Mouse (Mus musculus): Measurements from ENCODE around the gene Got1. TPM values are rescaled to one million over a fixed set of nuclear protein-coding genes. Genes with fewer than 3 reads are reported as not detected.

Gene Got1
- polyA plus RNA-seq (2015; fragmentation: Nextera tagmentation; extraction: Ambion mirVana), result 189 and 233 TPM in 2 replicates

DNA sequence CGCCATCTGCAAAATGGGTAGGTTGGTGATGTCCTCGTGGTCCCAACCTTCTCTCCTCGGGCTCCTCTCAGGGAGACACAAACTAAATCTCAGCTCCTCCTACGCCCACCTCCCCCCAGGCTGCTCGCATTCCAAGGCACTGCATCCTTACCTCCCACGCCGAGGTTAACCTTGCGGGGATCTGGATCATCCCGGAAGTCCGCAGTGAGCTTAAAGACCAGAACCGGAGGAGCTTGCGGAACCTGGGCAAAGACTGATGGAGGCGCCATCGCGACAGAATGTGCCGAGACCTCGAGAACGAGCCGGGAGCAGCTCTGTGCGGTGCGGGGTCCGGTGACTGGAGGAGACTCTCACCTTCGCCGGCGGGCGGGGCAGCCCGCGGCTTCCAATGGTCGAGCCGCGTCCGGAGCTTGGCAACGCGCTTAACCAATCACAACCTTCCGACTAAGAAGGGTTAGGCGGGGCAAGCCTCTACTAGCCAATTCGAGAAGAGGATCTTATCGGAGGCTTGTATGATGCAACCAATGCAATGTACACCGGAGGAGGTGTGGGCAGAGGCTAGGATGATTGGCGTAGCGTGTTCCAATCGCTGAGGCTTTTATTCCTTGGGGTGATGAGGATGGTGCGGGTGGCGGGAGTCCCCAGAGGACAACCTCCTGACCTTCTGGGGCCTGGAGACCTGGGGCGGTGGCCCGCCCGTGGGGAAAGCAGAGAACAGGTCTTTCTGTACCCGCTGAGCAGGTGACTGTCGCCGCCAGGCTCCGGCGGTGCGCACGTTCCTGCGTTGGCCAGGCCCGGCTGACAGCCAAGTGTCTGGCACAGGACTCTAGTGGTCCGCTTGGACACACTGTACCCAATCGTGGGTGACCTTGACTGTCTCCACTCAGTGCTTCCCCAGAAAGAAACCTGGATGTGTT lies at the start of gene Got1:
TSS of gene Got1 (minus strand) at position 419 of the 917 bp plus-strand sequence.
- under 1% methylated on average over 58 of the region's 58 CpGs for WGBS
- H3K9ac ChIP-seq, result peak within 1 kb of the TSS; percentile 72
- H3K27ac ChIP-seq, result peak within 1 kb of the TSS; percentile 94

DNA sequence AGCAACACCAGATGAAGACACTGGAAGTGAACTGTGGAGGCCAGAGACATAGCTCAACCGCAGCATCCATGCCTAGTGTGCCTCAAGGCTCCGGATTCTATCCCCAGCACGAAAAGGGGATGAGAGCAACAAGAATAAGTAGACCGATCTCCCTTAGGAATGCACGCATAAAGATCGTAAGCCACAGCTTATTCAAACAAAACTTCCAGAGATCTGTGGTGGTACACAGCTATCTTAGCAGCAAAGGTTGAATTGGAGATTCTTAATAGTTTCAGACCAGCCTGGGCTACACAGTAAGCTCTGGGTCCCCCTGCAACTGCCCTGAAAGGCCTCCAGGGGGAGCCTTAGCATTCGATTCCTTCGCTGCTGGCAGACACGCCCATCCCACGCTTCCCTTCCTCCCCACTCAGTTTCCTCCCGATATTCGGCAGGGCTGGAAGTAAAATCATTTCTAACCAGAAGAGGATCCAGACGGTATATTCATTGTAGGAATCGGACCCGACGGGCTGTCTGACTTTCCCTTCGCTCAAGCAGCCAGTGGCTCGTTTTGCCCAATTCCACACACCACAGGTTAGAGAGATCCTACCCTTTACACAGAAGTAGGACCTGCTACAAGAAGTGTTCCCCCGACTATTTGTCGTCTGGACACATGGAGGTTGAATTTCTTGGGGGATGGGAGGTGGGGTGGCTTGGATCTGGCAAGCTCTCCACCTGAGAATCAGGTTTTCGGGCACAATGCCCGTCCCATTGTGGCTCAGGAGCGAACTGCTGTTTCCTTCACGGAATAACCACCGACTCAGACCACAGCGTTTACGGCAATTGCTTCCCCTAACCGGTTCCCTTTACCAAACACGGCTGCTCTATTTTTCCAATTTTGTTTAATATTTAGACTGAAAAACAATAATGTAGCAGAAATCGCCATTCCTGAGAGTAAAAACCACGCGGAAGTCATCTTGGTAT lies 46.7 kb upstream of the Got1 start:
- H3K9me3 ChIP-seq (replicated peaks), result no peaks in the 10 kb centered on the region
- H3K27ac ChIP-seq, result no peak overlapping the region
- H3K36me3 ChIP-seq, result no peaks in the 10 kb centered on the region
- 12% methylated on average over 32 of the region's 32 CpGs for WGBS
- H3K27me3 ChIP-seq, result peaks cover 65% of the 10 kb centered on the region
- ATAC-seq (replicated peaks; ENCODE audit: insufficient number of reproducible peaks, insufficient read depth, low FRiP score, low read depth), result peak; percentile 39; the same call in 1 of the 2 replicates
- H3K4me3 ChIP-seq, result peak overlapping the region; percentile 47
- H3K4me1 ChIP-seq (replicated peaks), result peaks cover 3% of the 10 kb centered on the region; the same call in 1 of the 2 replicates
- H3K4me2 ChIP-seq, result peak overlapping the region; percentile 76
- peak overlapping the region; percentile 43 for H3K9ac ChIP-seq

More for the DNA sequence above, at the start of gene Got1:
- peak; percentile 99 for ATAC-seq (replicated peaks; ENCODE audit: insufficient number of reproducible peaks, insufficient read depth, low FRiP score, low read depth)
- Histone ChIP-seq H3K4me2 (peak within 1 kb of the TSS; percentile 79), H3K27me3 (no peaks in the 10 kb centered on the region), H3K4me1 (replicated peaks) (peaks cover 37% of the 10 kb centered on the region), H3K36me3 (no peaks in the 10 kb centered on the region), H3K4me3 (peak within 1 kb of the TSS; percentile 84), H3K9me3 (replicated peaks) (no peaks in the 10 kb centered on the region)

DNA sequence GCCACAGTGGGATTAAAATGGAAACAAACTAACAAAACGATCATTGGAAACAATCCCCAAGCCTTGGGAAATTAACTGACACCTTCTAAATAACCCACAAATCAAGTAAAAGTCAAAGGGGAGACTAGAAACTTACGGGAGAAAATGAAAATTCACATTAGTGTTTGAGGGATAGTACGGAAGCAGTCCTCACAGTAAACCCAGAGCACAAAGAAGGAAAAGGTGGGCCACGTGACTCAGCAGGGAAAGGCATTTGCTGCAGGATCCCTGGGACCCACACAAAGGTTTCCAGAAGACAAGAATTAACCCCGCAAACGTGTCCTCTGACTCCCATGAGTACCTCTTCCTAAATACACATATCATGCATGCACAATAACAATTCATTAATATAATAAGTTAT lies 44.7 kb upstream of the Got1 start:
- no peak for ATAC-seq (replicated peaks; ENCODE audit: insufficient number of reproducible peaks, insufficient read depth, low FRiP score, low read depth)
- Histone ChIP-seq H3K27me3 (peaks cover 54% of the 10 kb centered on the region), H3K9me3 (replicated peaks) (no peaks in the 10 kb centered on the region), H3K9ac (no peak overlapping the region), H3K4me2 (no peak overlapping the region), H3K36me3 (no peaks in the 10 kb centered on the region), H3K27ac (no peak overlapping the region), H3K4me3 (no peak overlapping the region), H3K4me1 (replicated peaks) (peaks cover 3% of the 10 kb centered on the region; the same call in 1 of the 2 replicates)
- WGBS, result 62% methylated on average over 6 of the region's 6 CpGs

- Histone ChIP-seq H3K27me3 (peaks cover 46% of the 10 kb centered on the region), H3K27ac (no peak overlapping the region), H3K4me3 (no peak overlapping the region), H3K4me1 (replicated peaks) (peaks cover 3% of the 10 kb centered on the region; the same call in 1 of the 2 replicates), H3K9me3 (replicated peaks) (no peaks in the 10 kb centered on the region), H3K36me3 (no peaks in the 10 kb centered on the region), H3K9ac (no peak overlapping the region), H3K4me2 (no peak overlapping the region)
- no peak for ATAC-seq (replicated peaks; ENCODE audit: insufficient number of reproducible peaks, insufficient read depth, low FRiP score, low read depth)
- WGBS, result 47% methylated on average over 9 of the region's 9 CpGs
Measured at GRCm38 (mm10) chr19:43568298-43568697, 43.9 kb upstream of the Got1 start.

GRCm38 (mm10) chr19:43563166-43563565 lies 38.8 kb upstream of the Got1 start:
- Histone ChIP-seq H3K9ac (no peak overlapping the region), H3K27me3 (peaks cover 5% of the 10 kb centered on the region), H3K4me1 (replicated peaks) (no peaks in the 10 kb centered on the region), H3K4me2 (no peak overlapping the region), H3K9me3 (replicated peaks) (no peaks in the 10 kb centered on the region), H3K36me3 (no peaks in the 10 kb centered on the region), H3K27ac (no peak overlapping the region), H3K4me3 (no peak overlapping the region)
- no peak for ATAC-seq (replicated peaks; ENCODE audit: insufficient number of reproducible peaks, insufficient read depth, low FRiP score, low read depth)
- 65% methylated on average over 5 of the region's 5 CpGs for WGBS

DNA sequence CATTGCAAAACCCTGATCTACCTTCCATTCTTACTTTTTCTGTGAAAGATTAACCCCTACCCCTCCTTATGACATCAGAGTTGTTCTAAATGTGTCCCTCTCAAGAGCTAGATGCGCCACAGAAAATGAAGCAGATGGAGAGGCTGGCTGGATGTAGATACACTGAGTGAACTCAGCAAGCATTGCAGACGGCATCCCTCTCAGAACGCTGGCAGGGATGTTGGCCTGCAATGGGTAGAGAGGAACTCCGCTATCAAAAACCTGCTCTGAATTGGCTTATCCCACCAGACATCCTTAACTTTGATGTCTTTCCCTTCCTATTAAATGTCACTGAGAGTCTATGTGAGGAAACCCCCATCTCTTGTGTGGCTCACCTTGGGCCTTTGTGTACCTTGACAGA lies 37.4 kb upstream of the Got1 start:
- no peak for ATAC-seq (replicated peaks; ENCODE audit: insufficient number of reproducible peaks, insufficient read depth, low FRiP score, low read depth)
- no peak overlapping the region for H3K4me3 ChIP-seq
- 67% methylated on average over 4 of the region's 4 CpGs for WGBS
- no peaks in the 10 kb centered on the region for H3K9me3 ChIP-seq (replicated peaks)
- H3K27me3 ChIP-seq, result no peaks in the 10 kb centered on the region; the same call in 1 of the 2 replicates
- no peak overlapping the region for H3K4me2 ChIP-seq
- H3K4me1 ChIP-seq (replicated peaks), result no peaks in the 10 kb centered on the region
- no peak overlapping the region for H3K27ac ChIP-seq
- no peaks in the 10 kb centered on the region for H3K36me3 ChIP-seq
- H3K9ac ChIP-seq, result no peak overlapping the region

DNA sequence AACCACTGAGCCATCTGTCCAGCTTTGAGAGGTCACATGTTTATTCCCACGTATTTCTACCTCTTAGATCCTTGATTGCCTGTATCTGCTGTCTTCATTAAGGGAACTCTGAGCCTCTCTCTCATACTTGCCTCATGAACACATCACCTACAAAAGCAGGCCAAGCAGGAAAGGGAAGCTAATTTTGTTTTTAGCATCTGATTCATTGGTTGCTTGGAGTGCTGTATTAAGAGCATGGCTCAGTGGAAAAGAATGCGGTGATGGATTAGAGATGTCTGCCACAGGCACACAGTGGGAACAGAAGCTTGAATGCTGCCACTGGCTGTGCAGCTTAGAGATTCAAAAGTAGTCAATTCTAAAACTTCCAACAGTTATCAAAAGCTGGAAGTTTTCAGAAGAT lies 35.8 kb upstream of the Got1 start:
- no peak overlapping the region for H3K27ac ChIP-seq
- no peaks in the 10 kb centered on the region for H3K9me3 ChIP-seq (replicated peaks)
- no peak for ATAC-seq (replicated peaks; ENCODE audit: insufficient number of reproducible peaks, insufficient read depth, low FRiP score, low read depth)
- H3K4me1 ChIP-seq (replicated peaks), result no peaks in the 10 kb centered on the region
- H3K36me3 ChIP-seq, result no peaks in the 10 kb centered on the region
- 70% methylated on average over 2 of the region's 2 CpGs for WGBS
- no peak overlapping the region for H3K4me3 ChIP-seq
- H3K4me2 ChIP-seq, result no peak overlapping the region
- H3K9ac ChIP-seq, result no peak overlapping the region
- no peaks in the 10 kb centered on the region for H3K27me3 ChIP-seq

DNA sequence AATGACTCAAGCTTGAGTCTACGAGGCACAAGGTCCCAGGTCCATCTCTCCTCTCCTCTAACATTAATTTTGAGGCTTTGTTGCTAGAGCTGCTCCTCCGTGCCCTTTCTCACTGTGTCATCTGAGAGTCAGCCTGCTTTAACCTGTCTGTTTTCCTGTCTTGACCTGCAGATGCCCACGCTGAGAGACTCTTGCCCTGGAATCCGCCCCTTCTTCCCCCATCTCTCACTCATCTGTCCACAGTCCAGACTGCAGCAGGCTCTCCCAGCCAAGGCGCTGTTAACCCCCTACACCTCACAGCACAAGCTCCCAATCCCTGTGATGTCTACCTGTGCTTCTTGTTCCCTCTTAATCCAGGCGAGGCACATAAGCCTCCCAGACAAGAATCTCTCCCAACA lies 27.1 kb upstream of the Got1 start:
- no peak for ATAC-seq (replicated peaks; ENCODE audit: insufficient number of reproducible peaks, insufficient read depth, low FRiP score, low read depth)
- no peak overlapping the region for H3K4me2 ChIP-seq
- no peaks in the 10 kb centered on the region for H3K9me3 ChIP-seq (replicated peaks)
- peaks cover 29% of the 10 kb centered on the region for H3K27me3 ChIP-seq
- H3K27ac ChIP-seq, result no peak overlapping the region
- H3K9ac ChIP-seq, result no peak overlapping the region
- no peak overlapping the region for H3K4me3 ChIP-seq
- 66% methylated on average over 6 of the region's 6 CpGs for whole genome bisulfite sequencing
- H3K36me3 ChIP-seq, result no peaks in the 10 kb centered on the region
- 0 out of 2 replicates have a peak, but pooled peaks cover 1% of the 10 kb centered on the region for H3K4me1 ChIP-seq (replicated peaks)

DNA sequence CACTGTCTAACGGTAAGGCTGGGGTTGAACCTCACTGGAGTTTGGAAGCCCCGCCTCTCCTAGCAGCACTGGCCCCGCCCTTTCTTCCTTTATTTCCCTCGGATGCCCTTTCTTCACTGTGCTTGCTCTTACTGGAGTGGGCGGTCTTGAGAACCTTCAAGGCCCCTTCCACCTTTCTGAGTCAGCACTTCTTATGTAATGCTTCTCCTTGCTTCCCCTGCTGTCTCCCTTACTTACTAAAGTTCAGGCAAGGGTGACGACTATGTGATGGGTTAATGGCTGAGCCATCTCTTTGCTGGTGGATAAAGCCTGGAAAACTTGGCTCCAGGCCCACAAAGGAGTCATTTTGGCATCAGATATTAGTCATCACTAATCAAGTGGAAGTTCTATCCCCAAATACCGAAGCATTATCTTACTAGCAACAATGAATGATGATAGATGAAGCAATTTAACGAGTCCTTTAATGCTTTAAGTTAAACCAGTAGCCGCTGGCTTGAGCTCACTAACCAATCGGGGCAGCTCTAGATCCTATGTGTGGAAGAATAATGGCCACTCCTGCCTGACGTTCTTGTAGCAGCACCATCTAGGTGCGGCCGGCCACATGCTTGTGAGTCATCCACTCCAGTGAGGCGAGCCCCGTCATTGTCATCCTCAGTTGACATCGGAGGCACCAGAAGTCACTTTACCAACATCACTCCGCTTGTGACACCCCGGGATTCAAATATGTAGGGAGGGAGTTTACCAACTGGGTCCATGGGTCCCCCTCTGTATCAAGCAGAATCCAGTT lies 26.5 kb upstream of the Got1 start:
- H3K36me3 ChIP-seq, result no peaks in the 10 kb centered on the region
- no peak overlapping the region for H3K4me2 ChIP-seq
- H3K9ac ChIP-seq, result no peak overlapping the region
- 0 out of 2 replicates have a peak, but pooled peaks cover 2% of the 10 kb centered on the region for H3K4me1 ChIP-seq (replicated peaks)
- no peak overlapping the region for H3K27ac ChIP-seq
- whole genome bisulfite sequencing, result 75% methylated on average over 18 of the region's 18 CpGs
- H3K9me3 ChIP-seq (replicated peaks), result no peaks in the 10 kb centered on the region
- ATAC-seq (replicated peaks; ENCODE audit: insufficient number of reproducible peaks, insufficient read depth, low FRiP score, low read depth), result no peak
- peaks cover 35% of the 10 kb centered on the region for H3K27me3 ChIP-seq
- no peak overlapping the region for H3K4me3 ChIP-seq

DNA sequence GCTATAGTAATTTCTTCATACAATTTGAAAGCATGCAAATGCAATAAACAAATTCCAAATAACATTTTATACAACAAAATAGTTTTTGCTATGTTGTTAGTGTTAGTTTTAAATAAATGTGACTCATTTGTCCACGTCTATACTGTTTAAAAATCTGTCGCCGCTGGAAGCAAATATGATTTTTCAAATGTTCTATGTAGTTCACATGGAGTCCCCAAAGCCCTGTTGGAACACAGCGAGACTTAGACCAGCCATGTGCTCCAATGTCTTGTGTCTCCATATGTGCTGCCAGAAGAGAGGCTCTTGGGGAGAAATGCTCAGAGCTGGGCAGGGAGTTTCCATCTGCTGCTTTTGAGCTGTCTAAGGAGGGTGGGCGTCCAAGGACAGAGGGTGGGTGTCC lies 23.7 kb upstream of the Got1 start:
- WGBS, result 83% methylated on average over 5 of the region's 5 CpGs
- no peaks in the 10 kb centered on the region for H3K9me3 ChIP-seq (replicated peaks)
- no peaks in the 10 kb centered on the region for H3K36me3 ChIP-seq
- no peak overlapping the region for H3K4me3 ChIP-seq
- H3K4me2 ChIP-seq, result no peak overlapping the region
- H3K9ac ChIP-seq, result no peak overlapping the region
- 0 out of 2 replicates have a peak, but pooled peaks cover 2% of the 10 kb centered on the region for H3K4me1 ChIP-seq (replicated peaks)
- peaks cover 48% of the 10 kb centered on the region for H3K27me3 ChIP-seq
- no peak for ATAC-seq (replicated peaks; ENCODE audit: insufficient number of reproducible peaks, insufficient read depth, low FRiP score, low read depth)
- no peak overlapping the region for H3K27ac ChIP-seq

Measured in heart, embryonic 15.5 days (tissue).